Mouse (Mus musculus): ENCODE measurements around the gene Tmem88b. TPM values are rescaled to one million over a fixed set of nuclear protein-coding genes. Genes with fewer than 3 reads are reported as not detected.

Gene Tmem88b
- polyA plus RNA-seq, 1 experiment from 2014 or later = 0.61 TPM

DNA sequence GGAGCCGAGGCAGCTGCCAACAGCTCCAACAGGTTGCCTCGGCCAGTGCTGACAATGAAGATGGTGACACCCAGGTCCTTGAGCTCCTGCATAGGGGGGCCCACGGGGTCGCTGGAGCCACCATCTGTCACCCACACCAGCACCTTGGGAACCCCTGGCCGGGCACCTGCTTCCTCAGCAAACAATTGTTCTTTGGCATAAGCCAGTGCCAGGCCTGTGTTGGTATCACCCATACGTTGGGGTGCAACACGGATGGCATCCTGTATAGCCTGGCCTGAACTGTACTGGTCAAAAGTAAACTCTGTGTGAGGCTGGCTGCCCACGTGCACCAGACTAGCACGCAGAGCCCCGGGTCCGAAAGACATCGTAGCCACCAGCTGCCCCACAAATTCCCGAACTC, 12.9 kb downstream of the Tmem88b start:
- 0 out of 2 replicates have a peak, but pooled peaks cover 3% of the 10 kb centered on the region for H3K36me3 ChIP-seq (replicated peaks)
- H3K9me3 ChIP-seq = no peaks in the 10 kb centered on the region
- peaks cover 64% of the 10 kb centered on the region for H3K4me1 ChIP-seq
- no peak overlapping the region for H3K4me3 ChIP-seq
- peaks cover 55% of the 10 kb centered on the region for H3K27me3 ChIP-seq (replicated peaks; ENCODE audit: low read depth, poor library complexity, severe bottlenecking)
- 90% methylated on average over 13 of the region's 13 CpGs for WGBS
- no peak for DNase-seq (ENCODE audit: low spot score)
- no peak overlapping the region for H3K27ac ChIP-seq (replicated peaks)

DNA sequence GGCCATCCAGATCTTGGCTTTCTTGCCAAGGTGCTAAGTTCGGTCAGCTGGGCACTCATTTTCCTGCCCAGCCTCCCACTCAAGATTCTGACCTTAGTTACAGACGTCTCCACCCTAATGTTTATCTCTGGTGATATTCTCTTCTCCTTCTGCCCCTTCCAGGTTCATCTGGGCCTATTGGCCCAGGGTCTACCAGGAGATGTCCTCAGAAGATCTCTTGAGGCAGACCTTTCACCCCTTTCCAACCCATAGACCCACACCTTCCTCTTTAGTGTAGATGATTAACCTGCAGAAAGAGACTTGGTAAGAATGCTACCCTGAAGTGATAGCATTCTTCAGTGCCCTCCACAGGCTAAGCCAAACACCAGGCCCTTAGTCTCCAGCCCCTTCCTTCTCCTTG, 14.0 kb downstream of the Tmem88b start:
- no peak overlapping the region for H3K27ac ChIP-seq (replicated peaks)
- peaks cover 54% of the 10 kb centered on the region for H3K4me1 ChIP-seq
- DNase-seq (ENCODE audit: low spot score) = no peak
- WGBS = 90% methylated on average over 2 of the region's 2 CpGs
- 0 out of 2 replicates have a peak, but pooled peaks cover 3% of the 10 kb centered on the region for H3K36me3 ChIP-seq (replicated peaks)
- peaks cover 55% of the 10 kb centered on the region for H3K27me3 ChIP-seq (replicated peaks; ENCODE audit: low read depth, poor library complexity, severe bottlenecking)
- H3K9me3 ChIP-seq = no peaks in the 10 kb centered on the region
- H3K4me3 ChIP-seq = no peak overlapping the region

DNA sequence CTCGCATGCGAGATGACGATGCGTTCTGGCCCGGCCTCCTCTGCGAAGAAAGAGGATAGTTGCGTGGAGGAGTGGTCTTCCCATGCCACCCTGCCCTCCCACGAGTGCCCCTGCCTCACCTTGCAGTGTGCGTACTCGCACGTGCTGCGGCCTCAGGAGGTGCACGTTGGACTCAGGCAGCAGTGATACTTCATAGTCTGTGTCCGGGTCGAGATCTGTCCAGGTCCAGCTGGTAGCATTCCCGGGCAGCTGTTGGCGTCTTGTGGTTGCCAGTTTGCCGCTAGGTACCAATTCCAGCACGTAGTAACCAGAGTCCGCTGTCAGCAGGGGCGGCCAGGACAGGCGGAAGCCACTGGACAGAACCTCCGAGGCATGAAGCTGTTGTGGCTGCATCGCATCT, 15.0 kb downstream of the Tmem88b start:
- H3K27me3 ChIP-seq (replicated peaks; ENCODE audit: low read depth, poor library complexity, severe bottlenecking) = peaks cover 52% of the 10 kb centered on the region
- no peaks in the 10 kb centered on the region for H3K9me3 ChIP-seq
- H3K27ac ChIP-seq (replicated peaks) = peak overlapping the region; percentile 96
- H3K4me3 ChIP-seq = peak overlapping the region; percentile 71
- WGBS = 42% methylated on average over 24 of the region's 24 CpGs
- H3K36me3 ChIP-seq (replicated peaks) = 0 out of 2 replicates have a peak, but pooled peaks cover 3% of the 10 kb centered on the region
- peaks cover 45% of the 10 kb centered on the region for H3K4me1 ChIP-seq
- DNase-seq (ENCODE audit: low spot score) = no peak

DNA sequence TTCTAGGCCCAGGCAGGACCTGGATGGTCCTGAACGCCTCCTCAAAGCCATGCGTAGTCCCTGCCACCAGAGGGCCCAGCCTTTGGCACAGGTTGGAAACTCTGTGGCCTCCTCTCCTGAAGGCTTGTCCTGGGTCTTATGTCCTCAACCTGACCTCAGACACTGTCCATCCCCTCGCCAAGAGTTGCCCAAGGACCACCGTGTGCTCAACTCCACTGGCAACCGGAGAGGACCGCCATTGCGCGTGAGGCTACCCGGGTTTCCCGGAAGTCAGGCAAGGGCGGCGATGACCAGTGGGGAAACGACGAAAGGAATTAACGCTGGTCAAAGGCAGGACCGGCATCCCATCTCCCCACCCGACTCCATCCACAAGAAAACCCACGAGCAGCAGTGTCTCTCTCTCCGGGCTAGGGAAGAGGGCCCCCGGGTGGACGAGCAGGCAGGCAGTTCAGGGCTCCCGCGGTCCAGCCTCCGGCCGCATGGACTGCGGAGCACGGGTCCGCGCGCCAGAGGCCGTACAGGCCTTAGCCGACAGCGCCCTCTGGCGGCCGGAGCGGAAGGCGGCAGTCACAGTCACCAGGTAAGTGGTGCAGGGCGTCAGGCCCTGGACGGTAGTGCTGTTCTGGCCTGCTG, 15.7 kb downstream of the Tmem88b start:
- H3K4me3 ChIP-seq = peak overlapping the region; percentile 71
- DNase-seq (ENCODE audit: low spot score) = peak; percentile 94
- H3K27ac ChIP-seq (replicated peaks) = peak overlapping the region; percentile 96
- H3K4me1 ChIP-seq = peaks cover 39% of the 10 kb centered on the region
- no peaks in the 10 kb centered on the region for H3K9me3 ChIP-seq
- WGBS = under 1% methylated on average over 39 of the region's 39 CpGs
- H3K36me3 ChIP-seq (replicated peaks) = 0 out of 2 replicates have a peak, but pooled peaks cover 3% of the 10 kb centered on the region
- H3K27me3 ChIP-seq (replicated peaks; ENCODE audit: low read depth, poor library complexity, severe bottlenecking) = peaks cover 46% of the 10 kb centered on the region

DNA sequence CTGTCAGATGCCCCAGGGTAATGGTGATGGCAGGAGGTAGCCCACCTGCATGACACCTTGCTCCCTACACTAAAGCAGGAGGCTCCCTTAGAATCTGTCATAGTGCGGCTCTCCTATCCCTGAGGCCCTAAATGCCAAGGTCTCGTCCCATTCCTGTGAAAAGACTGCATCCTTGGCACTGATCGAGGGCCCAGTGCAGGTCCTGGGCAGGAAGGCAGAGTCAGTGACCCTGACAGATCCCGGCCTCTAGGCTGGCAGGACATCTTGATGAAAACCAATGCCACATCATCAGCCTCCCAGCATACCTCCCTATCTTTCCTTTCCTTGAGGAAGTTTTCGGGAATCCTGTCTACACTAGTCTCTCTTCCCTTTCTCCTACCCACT, 16.2 kb downstream of the Tmem88b start:
- peak overlapping the region; percentile 96 for H3K27ac ChIP-seq (replicated peaks)
- H3K27me3 ChIP-seq (replicated peaks; ENCODE audit: low read depth, poor library complexity, severe bottlenecking) = peaks cover 41% of the 10 kb centered on the region
- H3K36me3 ChIP-seq (replicated peaks) = 0 out of 2 replicates have a peak, but pooled peaks cover 3% of the 10 kb centered on the region
- 62% methylated on average over 5 of the region's 5 CpGs for WGBS
- peak overlapping the region; percentile 71 for H3K4me3 ChIP-seq
- DNase-seq (ENCODE audit: low spot score) = no peak
- H3K9me3 ChIP-seq = no peaks in the 10 kb centered on the region
- peaks cover 33% of the 10 kb centered on the region for H3K4me1 ChIP-seq

DNA sequence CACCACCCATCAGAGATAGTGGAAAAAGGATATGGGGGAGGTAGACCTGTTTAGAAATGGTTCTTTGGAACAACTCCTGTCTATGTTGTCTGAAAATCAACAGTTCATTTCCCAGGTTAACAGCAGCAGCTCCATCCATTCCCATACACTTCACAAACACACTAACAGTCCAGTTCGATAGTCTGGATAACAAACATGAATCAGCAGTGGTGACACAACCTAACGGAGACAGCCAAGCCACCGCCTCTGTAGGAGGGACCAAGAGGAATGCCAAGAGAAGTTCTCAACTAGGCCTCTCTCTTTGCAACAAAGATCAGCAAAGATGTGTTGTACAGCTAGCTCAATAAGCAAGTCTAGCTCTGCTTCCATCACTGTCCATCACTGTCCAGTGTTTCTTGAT, 23.3 kb downstream of the Tmem88b start:
- H3K36me3 ChIP-seq (replicated peaks) = peaks cover 14% of the 10 kb centered on the region
- H3K4me1 ChIP-seq = peaks cover 33% of the 10 kb centered on the region
- H3K9me3 ChIP-seq = no peaks in the 10 kb centered on the region
- DNase-seq (ENCODE audit: low spot score) = no peak
- no peaks in the 10 kb centered on the region for H3K27me3 ChIP-seq (replicated peaks; ENCODE audit: low read depth, poor library complexity, severe bottlenecking)
- WGBS = 90% methylated on average over 3 of the region's 3 CpGs
- H3K27ac ChIP-seq (replicated peaks) = no peak overlapping the region
- peak overlapping the region; percentile 87 for H3K4me3 ChIP-seq

DNA sequence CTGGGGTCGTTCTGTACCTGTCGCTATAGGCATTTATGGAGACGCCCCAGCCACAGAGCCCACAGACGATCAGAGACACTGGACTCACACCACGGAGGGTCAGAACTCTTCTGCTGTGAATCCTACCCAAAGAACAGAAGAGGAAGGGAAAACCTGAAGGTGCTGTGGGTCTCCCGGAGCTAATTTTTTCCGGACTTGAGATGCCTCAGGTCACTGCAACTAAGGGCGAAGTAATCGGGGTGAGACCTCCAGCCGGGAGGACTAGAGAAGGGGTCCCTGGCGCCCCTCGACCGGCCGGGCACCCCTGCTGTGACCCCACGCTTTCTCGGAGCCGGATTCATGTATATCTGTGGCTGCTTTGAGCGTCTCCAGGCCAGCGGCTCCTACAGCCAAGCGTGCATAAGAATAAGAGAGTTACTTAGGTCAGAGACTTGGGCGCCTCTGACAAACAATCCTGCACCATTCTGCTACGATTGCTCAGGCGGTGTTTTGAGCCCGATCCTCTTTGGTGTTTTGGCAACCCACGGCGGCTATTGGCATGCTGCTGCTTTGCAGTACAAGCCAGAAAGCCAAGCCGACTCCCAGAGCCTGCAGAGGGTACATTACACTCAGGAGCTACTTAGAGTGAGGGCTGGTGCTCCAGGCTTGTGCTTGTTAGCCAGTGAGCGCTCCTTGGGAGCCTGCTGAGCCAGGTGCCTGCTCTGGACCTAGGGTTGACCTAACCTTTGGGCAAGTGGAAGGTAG, 24.1 kb downstream of the Tmem88b start:
- H3K4me1 ChIP-seq = peaks cover 33% of the 10 kb centered on the region
- no peaks in the 10 kb centered on the region for H3K9me3 ChIP-seq
- no peaks in the 10 kb centered on the region for H3K27me3 ChIP-seq (replicated peaks; ENCODE audit: low read depth, poor library complexity, severe bottlenecking)
- WGBS = 3% methylated on average over 28 of the region's 28 CpGs
- H3K27ac ChIP-seq (replicated peaks) = peak overlapping the region; percentile 75
- H3K4me3 ChIP-seq = peak overlapping the region; percentile 87
- DNase-seq (ENCODE audit: low spot score) = no peak
- peaks cover 22% of the 10 kb centered on the region for H3K36me3 ChIP-seq (replicated peaks)

DNA sequence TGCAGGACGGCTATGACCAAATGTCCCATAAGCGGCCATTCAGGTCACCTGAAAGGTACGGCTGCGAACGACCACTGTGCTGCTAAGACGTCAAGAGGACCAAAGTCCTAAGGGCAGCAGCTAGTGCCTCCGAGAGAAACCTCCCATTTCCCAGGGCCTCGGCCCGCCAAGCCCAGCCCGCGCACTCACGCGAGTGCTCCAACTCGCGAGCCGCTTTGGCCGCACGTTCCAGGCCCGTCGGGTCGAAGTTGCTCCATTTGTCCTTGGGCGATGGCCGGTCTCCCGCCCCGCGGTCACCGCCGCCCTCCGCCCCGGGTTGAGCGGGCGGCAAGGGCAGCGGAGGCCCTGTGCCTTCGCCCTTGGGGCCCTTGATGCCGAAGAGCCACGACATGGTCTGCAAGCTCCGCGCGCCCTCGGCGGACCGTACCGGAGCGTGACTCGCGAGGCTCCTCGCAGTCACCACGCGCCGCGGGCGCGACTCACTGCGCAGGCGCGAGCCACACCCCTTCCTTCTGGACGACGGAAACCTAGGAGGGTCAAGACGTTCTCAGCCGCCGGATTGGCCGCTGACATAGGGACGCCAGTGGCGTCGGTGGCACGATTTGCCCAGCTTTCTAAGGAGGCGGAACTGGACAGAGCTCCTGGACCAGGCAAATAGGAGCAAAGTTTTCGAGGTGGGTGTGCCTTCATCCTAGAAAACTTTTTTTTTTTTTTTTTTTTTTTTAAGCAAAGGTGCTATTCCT, 24.9 kb downstream of the Tmem88b start, which contains the start of gene Atad3a:
Gene Atad3a, minus strand, starts transcription at position 481 of the 743 bp plus-strand sequence.
- peak; percentile 97 for DNase-seq (ENCODE audit: low spot score)
- Histone ChIP-seq H3K4me3 (peak within 1 kb of the TSS; percentile 87), H3K27me3 (replicated peaks; ENCODE audit: low read depth, poor library complexity, severe bottlenecking) (no peaks in the 10 kb centered on the region), H3K27ac (replicated peaks) (peak within 1 kb of the TSS; percentile 81), H3K36me3 (replicated peaks) (peaks cover 30% of the 10 kb centered on the region), H3K9me3 (no peaks in the 10 kb centered on the region), H3K4me1 (peaks cover 33% of the 10 kb centered on the region)
- WGBS = under 1% methylated on average over 68 of the region's 68 CpGs

DNA sequence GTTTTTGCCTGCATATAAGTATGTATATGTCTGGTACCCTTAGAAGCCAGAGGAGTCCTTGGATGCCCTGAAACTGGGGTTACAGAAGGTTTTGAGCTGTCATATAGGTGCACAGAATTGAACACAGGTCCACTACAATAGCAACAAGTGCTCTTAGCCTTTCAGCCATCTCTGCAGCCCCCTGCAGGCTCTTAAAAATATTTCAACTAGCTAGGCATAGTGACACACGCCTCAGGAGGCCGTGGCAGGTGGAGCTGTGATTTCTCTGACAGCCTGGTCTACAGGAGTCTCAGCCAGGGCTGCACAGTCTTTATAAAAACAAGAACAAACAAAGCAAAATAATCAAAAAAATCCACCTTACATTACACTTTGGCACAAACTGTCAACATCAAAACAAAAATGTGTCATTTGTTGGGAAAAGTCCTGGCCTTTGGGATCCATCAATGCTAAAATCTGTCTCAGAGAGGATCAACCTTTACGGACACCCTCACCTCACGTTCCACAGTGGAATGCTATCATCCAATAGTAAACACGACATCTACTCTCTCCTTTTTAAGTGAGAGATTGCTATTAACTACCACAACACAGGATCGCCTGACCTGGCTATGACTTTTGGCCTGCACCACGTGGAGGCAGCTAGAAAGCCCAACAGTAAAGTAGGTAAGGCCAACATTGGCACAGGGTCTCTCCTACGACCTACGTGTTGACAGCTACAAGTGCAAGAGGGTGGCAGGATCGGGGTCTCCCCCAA, 25.6 kb downstream of the Tmem88b start:
- 5% methylated on average over 10 of the region's 10 CpGs for WGBS
- Histone ChIP-seq H3K4me3 (peak overlapping the region; percentile 87), H3K9me3 (no peaks in the 10 kb centered on the region), H3K27ac (replicated peaks) (peak overlapping the region; percentile 81), H3K27me3 (replicated peaks; ENCODE audit: low read depth, poor library complexity, severe bottlenecking) (no peaks in the 10 kb centered on the region), H3K36me3 (replicated peaks) (peaks cover 37% of the 10 kb centered on the region), H3K4me1 (peaks cover 33% of the 10 kb centered on the region)
- no peak for DNase-seq (ENCODE audit: low spot score)

DNA sequence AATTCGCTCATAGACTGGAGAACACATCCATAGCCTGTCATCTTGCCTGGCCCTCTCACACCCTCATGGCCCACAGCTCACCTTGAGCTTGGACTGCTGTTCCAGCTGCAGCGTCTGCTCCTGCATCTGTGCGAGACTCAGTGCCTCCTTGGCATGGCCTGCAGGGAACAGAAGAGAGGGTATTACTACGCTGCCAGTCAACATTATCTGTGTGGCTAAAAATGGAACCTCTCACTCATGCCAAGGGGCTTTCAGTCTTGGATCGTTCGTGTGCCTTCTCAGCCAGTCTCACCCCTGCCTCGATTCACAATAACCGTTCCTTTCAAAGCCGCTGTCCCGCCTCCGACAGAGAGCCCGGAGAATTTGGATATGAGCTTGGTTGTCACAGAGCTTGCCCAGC, 28.7 kb downstream of the Tmem88b start:
- no peak for DNase-seq (ENCODE audit: low spot score)
- Histone ChIP-seq H3K27me3 (replicated peaks; ENCODE audit: low read depth, poor library complexity, severe bottlenecking) (no peaks in the 10 kb centered on the region), H3K36me3 (replicated peaks) (peaks cover 66% of the 10 kb centered on the region), H3K27ac (replicated peaks) (no peak overlapping the region), H3K9me3 (no peaks in the 10 kb centered on the region), H3K4me1 (peaks cover 29% of the 10 kb centered on the region), H3K4me3 (no peak overlapping the region)
- WGBS = 94% methylated on average over 12 of the region's 12 CpGs

DNA sequence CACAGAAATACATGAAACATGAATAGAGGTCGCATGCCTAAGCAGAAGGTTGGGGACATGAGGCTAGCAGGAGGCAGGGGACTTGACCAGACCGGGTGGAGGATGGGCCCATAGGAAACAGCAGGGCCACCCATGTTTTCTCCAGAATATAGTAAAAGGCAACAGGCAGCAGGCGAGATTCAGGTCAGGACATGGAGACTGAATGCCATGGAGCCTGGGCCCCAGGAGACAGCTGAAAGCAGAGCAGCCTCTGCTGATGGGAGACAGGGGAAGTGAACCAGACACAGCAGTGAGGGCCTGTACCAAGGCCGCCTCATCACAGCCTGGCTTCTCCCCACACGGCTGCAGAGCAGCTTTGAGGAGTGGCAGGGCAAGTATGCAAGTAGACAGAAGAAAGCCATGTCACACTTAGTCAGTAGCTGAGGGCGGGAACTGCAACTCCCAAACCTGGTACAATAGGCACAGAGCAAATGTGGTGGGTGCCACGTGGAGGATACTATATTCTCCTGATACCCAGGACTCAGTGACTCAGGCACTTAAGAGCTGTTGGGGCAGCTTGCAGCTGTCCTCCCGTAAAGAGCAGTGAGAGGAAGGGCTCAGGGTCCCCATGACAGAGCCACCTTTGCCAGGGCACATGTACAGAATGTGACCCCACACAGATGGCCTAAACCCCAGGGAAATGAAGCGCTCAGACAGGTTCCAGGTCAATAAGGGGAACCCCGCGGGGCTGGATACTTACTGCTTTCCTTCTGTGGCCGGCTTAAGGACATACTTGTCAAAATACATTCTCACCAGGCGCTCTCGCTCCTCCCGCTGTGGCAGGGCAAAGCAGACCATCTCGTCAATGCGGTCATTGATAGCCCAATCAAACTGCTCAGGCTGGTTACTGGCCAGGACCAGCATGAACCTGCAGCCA, 38.8 kb downstream of the Tmem88b start:
- no peak for DNase-seq (ENCODE audit: low spot score)
- Histone ChIP-seq H3K36me3 (replicated peaks) (peaks cover 100% of the 10 kb centered on the region), H3K4me1 (no peaks in the 10 kb centered on the region), H3K27me3 (replicated peaks; ENCODE audit: low read depth, poor library complexity, severe bottlenecking) (no peaks in the 10 kb centered on the region), H3K27ac (replicated peaks) (no peak overlapping the region), H3K9me3 (no peaks in the 10 kb centered on the region), H3K4me3 (no peak overlapping the region)
- 89% methylated on average over 17 of the region's 17 CpGs for WGBS
